8 mouse cellular contexts compared by ENCODE assay signal in the genomic region with DNA sequence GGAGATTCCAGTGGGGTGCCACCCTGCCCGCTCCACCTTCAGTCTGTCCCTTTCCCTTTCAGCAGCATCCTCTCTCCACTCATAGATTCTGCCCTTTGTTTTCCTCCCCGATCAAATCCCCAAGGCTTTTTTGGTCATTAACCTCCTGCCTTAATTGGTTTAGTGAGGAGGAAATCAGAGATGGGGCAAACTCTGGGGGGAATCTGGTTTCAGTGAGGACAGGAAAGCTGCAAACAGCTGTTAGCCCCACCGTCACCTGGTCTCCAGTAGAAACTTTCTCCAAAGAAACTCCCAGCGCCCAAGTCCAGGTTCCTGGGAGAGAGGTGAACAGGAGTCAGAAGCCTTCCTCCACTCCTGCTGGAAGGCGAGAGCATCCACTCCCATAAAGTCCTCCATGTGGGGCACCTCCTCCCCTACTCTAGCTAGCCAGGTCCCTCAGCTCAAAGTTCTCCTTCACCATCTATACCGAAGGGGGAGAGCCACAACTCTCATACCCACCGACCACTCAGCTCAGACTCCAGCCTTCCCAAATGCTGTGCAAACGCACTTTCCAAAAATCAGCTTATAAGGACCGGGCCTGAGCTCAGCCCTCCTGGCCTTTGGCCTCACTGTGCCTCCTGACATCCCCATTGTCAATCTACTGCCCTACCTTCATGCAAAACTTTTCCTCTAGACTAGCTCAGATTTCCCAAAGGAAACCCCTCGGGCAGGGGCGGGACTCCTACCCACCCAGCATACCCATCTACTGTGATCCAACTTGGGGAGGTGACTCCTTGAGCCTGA. TPM values are rescaled to one million over a fixed set of nuclear protein-coding genes. Genes with fewer than 3 reads are reported as not detected.
A peak's percentile ranks its signal among the peaks of the same experiment; 100 is the strongest.
DNase-seq lines count a peak whose midpoint lies in the region; ATAC-seq lines count a peak whose summit lies in the region.

No protein-coding gene starts in this region.

- peak overlapping the region; percentile 63 to 87 for H3K27ac ChIP-seq in heart, embryonic 14.5 days (replicated peaks in 1 of 2; ENCODE audit: control insufficient read depth in 1 of 2, insufficient read depth in 1 of 2, low read depth in 2 of 2, low read length in 2 of 2)
- H3K27ac ChIP-seq in hindbrain, embryonic 13.5 days = peak overlapping the region; percentile 99
- peak overlapping the region; percentile 99 for H3K27ac ChIP-seq in midbrain, embryonic 15.5 days

- no peak for DNase-seq in heart, postnatal 36 days
- DNase-seq in NIH3T3 (ENCODE audit: low read depth) = peak; percentile 31
- DNase-seq in gastrocnemius, postnatal 14 days = no peak
- no peak for DNase-seq in left cerebral cortex, adult 18-20 months (ENCODE audit: low spot score in 2 of 2)
- DNase-seq in lung, adult 18-20 months = no peak

- H3K36me3 ChIP-seq in heart, embryonic 14.5 days (ENCODE audit: control insufficient read depth, insufficient read depth, low read length) = 0 out of 2 replicates have a peak, but pooled peaks cover 8% of the 10 kb centered on the region
- peaks cover 6% of the 10 kb centered on the region; the same call in 1 of the 2 replicates for H3K36me3 ChIP-seq in hindbrain, embryonic 13.5 days
- H3K36me3 ChIP-seq in midbrain, embryonic 15.5 days (replicated peaks) = no peaks in the 10 kb centered on the region

- peaks cover 39 to 59% of the 10 kb centered on the region in 2 experiments for H3K4me1 ChIP-seq in heart, embryonic 14.5 days (ENCODE audit: control insufficient read depth in 2 of 2, insufficient read depth in 2 of 2, low read length in 2 of 2)
- peaks cover 67% of the 10 kb centered on the region for H3K4me1 ChIP-seq in hindbrain, embryonic 13.5 days (replicated peaks)
- peaks cover 64% of the 10 kb centered on the region for H3K4me1 ChIP-seq in midbrain, embryonic 15.5 days

- H3K27me3 ChIP-seq in heart, embryonic 14.5 days (ENCODE audit: control insufficient read depth, insufficient read depth, low read length) = no peaks in the 10 kb centered on the region
- no peaks in the 10 kb centered on the region for H3K27me3 ChIP-seq in hindbrain, embryonic 13.5 days
- H3K27me3 ChIP-seq in midbrain, embryonic 15.5 days (replicated peaks) = no peaks in the 10 kb centered on the region

- no peaks in the 10 kb centered on the region for H3K9me3 ChIP-seq in heart, embryonic 14.5 days (ENCODE audit: control insufficient read depth, low read length)
- H3K9me3 ChIP-seq in hindbrain, embryonic 13.5 days = no peaks in the 10 kb centered on the region
- H3K9me3 ChIP-seq in midbrain, embryonic 15.5 days = no peaks in the 10 kb centered on the region

- ATAC-seq in heart, embryonic 14.5 days (ENCODE audit: insufficient number of reproducible peaks, insufficient read depth, low FRiP score, low read depth) = no peak
- no peak for ATAC-seq in hindbrain, embryonic 13.5 days (ENCODE audit: low FRiP score)
- no peak for ATAC-seq in midbrain, embryonic 15.5 days (replicated peaks)

- H3K4me2 ChIP-seq in heart, embryonic 14.5 days (ENCODE audit: low read length) = peak overlapping the region; percentile 68
- H3K4me2 ChIP-seq in hindbrain, embryonic 13.5 days = peak overlapping the region; percentile 98
- peak overlapping the region; percentile 83 for H3K4me2 ChIP-seq in midbrain, embryonic 15.5 days

- 28% methylated on average over 11 of the region's 11 CpGs for WGBS in heart, embryonic 14.5 days
- WGBS in hindbrain, embryonic 13.5 days = 8% methylated on average over 11 of the region's 11 CpGs
- WGBS in midbrain, embryonic 15.5 days = 2% methylated on average over 11 of the region's 11 CpGs

- peak overlapping the region; percentile 95 for H3K9ac ChIP-seq in heart, embryonic 14.5 days (ENCODE audit: low read length)
- peak overlapping the region; percentile 100 for H3K9ac ChIP-seq in hindbrain, embryonic 13.5 days
- H3K9ac ChIP-seq in midbrain, embryonic 15.5 days = peak overlapping the region; percentile 99

- intact Hi-C loops in heart, postnatal 36 days (cut with DNase I) = loop anchor here (2.0 kb wide), 1 partner anchor 23 kb away; a partner anchor contains a TSS
- intact Hi-C loops in gastrocnemius, postnatal 14 days (cut with DNase I; ENCODE audit: low total_unique reads) = no loop called here

- peak overlapping the region; percentile 36 to 90 for H3K4me3 ChIP-seq in heart, embryonic 14.5 days (ENCODE audit: control insufficient read depth in 1 of 2, insufficient read depth in 1 of 2, low read depth in 1 of 2, low read length in 2 of 2)
- H3K4me3 ChIP-seq in hindbrain, embryonic 13.5 days = peak overlapping the region; percentile 95
- H3K4me3 ChIP-seq in midbrain, embryonic 15.5 days = peak overlapping the region; percentile 65

RNA-seq across cellular contexts. Expression of a gene that starts 1.9 kb away (rescaled TPM):
- 9.0 and 11.0 TPM in 2 replicates for polyA plus RNA-seq in heart, embryonic 14.5 days (2014; fragmentation: Nextera tagmentation; extraction: Ambion mirVana)
- total RNA-seq in heart, postnatal 36 days (2021) = under 1 TPM; 0.22 to 0.58 TPM
- polyA plus RNA-seq in hindbrain, embryonic 13.5 days (2015; fragmentation: Nextera tagmentation; extraction: Ambion mirVana) = 38.9 and 40.0 TPM in 2 replicates
- 37.0 and 37.7 TPM in 2 replicates for polyA plus RNA-seq in midbrain, embryonic 15.5 days (2015; fragmentation: Nextera tagmentation; extraction: Ambion mirVana)
- 1 to 10 TPM in 1 of 2 experiments, under 1 TPM in 1; 0.64 to 1.6 TPM for total RNA-seq in gastrocnemius, postnatal 14 days (2021)
- 1 to 10 TPM; 2.7 to 3.1 TPM for total RNA-seq in left cerebral cortex, adult 18-20 months (2021)

RNA-seq across cellular contexts. Expression of a gene that starts 17.8 kb away (rescaled TPM):
- 0.30 TPM in 1 of 2 replicates, not detected in the other for polyA plus RNA-seq in heart, embryonic 14.5 days (2014; fragmentation: Nextera tagmentation; extraction: Ambion mirVana)
- not detected for total RNA-seq in heart, postnatal 36 days (2021)
- not detected in 2 replicates for polyA plus RNA-seq in hindbrain, embryonic 13.5 days (2015; fragmentation: Nextera tagmentation; extraction: Ambion mirVana)
- polyA plus RNA-seq in midbrain, embryonic 15.5 days (2015; fragmentation: Nextera tagmentation; extraction: Ambion mirVana) = 0.41 and 1.3 TPM in 2 replicates
- total RNA-seq in gastrocnemius, postnatal 14 days (2021) = not detected
- total RNA-seq in left cerebral cortex, adult 18-20 months (2021) = not detected

RNA-seq across cellular contexts. Expression of a gene that starts 20.5 kb away (rescaled TPM):
- polyA plus RNA-seq in heart, embryonic 14.5 days (2014; fragmentation: Nextera tagmentation; extraction: Ambion mirVana) = 76.7 and 84.1 TPM in 2 replicates
- 100 to 1,000 TPM; 121 to 130 TPM for total RNA-seq in heart, postnatal 36 days (2021)
- 31.9 and 35.0 TPM in 2 replicates for polyA plus RNA-seq in hindbrain, embryonic 13.5 days (2015; fragmentation: Nextera tagmentation; extraction: Ambion mirVana)
- 51.1 and 51.6 TPM in 2 replicates for polyA plus RNA-seq in midbrain, embryonic 15.5 days (2015; fragmentation: Nextera tagmentation; extraction: Ambion mirVana)
- 100 to 1,000 TPM; 125 to 161 TPM for total RNA-seq in gastrocnemius, postnatal 14 days (2021)
- 10 to 100 TPM; 61.3 to 67.9 TPM for total RNA-seq in left cerebral cortex, adult 18-20 months (2021)

RNA-seq across cellular contexts. Expression of a gene that starts 22.6 kb away (rescaled TPM):
- polyA plus RNA-seq in heart, embryonic 14.5 days (2014; fragmentation: Nextera tagmentation; extraction: Ambion mirVana) = 75.6 and 87.5 TPM in 2 replicates
- total RNA-seq in heart, postnatal 36 days (2021) = 10 to 100 TPM; 94.6 to 99.1 TPM
- 179 and 182 TPM in 2 replicates for polyA plus RNA-seq in hindbrain, embryonic 13.5 days (2015; fragmentation: Nextera tagmentation; extraction: Ambion mirVana)
- polyA plus RNA-seq in midbrain, embryonic 15.5 days (2015; fragmentation: Nextera tagmentation; extraction: Ambion mirVana) = 206 and 232 TPM in 2 replicates
- total RNA-seq in gastrocnemius, postnatal 14 days (2021) = 10 to 100 TPM; 78.3 to 80.4 TPM
- total RNA-seq in left cerebral cortex, adult 18-20 months (2021) = 100 to 1,000 TPM; 104 to 115 TPM

RNA-seq across cellular contexts. Expression of a gene that starts 23.3 kb away (rescaled TPM):
- 37.4 and 37.5 TPM in 2 replicates for polyA plus RNA-seq in heart, embryonic 14.5 days (2014; fragmentation: Nextera tagmentation; extraction: Ambion mirVana)
- total RNA-seq in heart, postnatal 36 days (2021) = 10 to 100 TPM; 65.0 to 75.6 TPM
- 36.7 and 38.3 TPM in 2 replicates for polyA plus RNA-seq in hindbrain, embryonic 13.5 days (2015; fragmentation: Nextera tagmentation; extraction: Ambion mirVana)
- polyA plus RNA-seq in midbrain, embryonic 15.5 days (2015; fragmentation: Nextera tagmentation; extraction: Ambion mirVana) = 45.9 and 48.0 TPM in 2 replicates
- 10 to 100 TPM; 42.0 to 45.5 TPM for total RNA-seq in gastrocnemius, postnatal 14 days (2021)
- total RNA-seq in left cerebral cortex, adult 18-20 months (2021) = 100 to 1,000 TPM; 143 to 147 TPM
